In the genomic region with DNA sequence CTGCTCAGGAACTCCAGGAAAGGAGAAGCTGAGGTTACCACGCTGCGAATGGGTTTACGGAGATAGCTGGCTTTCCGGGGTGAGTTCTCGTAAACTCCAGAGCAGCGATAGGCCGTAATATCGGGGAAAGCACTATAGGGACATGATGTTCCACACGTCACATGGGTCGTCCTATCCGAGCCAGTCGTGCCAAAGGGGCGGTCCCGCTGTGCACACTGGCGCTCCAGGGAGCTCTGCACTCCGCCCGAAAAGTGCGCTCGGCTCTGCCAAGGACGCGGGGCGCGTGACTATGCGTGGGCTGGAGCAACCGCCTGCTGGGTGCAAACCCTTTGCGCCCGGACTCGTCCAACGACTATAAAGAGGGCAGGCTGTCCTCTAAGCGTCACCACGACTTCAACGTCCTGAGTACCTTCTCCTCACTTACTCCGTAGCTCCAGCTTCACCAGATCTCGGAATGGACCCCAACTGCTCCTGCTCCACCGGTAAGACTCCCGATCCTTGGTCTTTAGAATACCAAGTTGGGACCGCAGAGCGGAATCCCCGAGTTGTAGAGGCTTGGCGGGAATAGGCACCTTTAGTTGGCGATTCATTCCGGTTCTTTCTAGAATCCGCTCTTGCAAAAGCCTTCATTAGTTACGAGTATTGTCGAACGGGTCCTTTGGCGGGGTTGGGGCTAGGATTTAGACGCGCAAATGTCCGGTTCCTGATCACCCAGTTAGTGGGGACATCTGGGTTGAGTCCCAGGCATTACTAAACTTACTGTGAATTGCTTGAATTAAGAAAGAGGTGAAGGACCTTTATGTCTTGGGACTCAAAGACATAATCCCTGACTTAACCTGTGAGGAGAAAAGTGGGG, we compare ENCODE assay signal across 8 mouse cellular contexts. TPM values are rescaled to one million over a fixed set of nuclear protein-coding genes. Genes with fewer than 3 reads are reported as not detected.
DNase-seq lines count a peak whose midpoint lies in the region; ATAC-seq lines count a peak whose summit lies in the region.

A gene (plus strand): TSS at position 226 of the 856 bp plus-strand sequence.

- ATAC-seq in megakaryocyte, adult 5-6 weeks (ENCODE audit: poor library complexity, severe bottlenecking) = peak; percentile 78

- DNase-seq in ovary, adult 18-20 months (ENCODE audit: low spot score) = peak; percentile 95
- no peak for DNase-seq in ovary, postnatal 10 days (ENCODE audit: low spot score)
- peak; percentile 91 for DNase-seq in embryo, embryonic 10 days (ENCODE audit: low spot score)
- peak; percentile 83 for DNase-seq in gastrocnemius, postnatal 10 days
- DNase-seq in induced T-regulatory cell, adult 2 months (ENCODE audit: low read depth) = peak; percentile 88
- DNase-seq in left cerebral cortex, adult 8-10 months (ENCODE audit: low spot score in 2 of 2) = peak; percentile 85 to 93
- peak; percentile 92 for DNase-seq in right cerebral cortex, postnatal 10 days (ENCODE audit: low spot score in 2 of 2)

RNA-seq across cellular contexts. Expression of the gene that starts here (rescaled TPM):
- 10 to 100 TPM; 29.0 to 43.8 TPM for total RNA-seq in gastrocnemius, postnatal 10 days (2021)
- total RNA-seq in left cerebral cortex, adult 8-10 months (2022) = 100 to 1,000 TPM; 307 to 666 (median 449) TPM
- total RNA-seq in megakaryocyte, adult 5-6 weeks (2015) = 18.6 and 24.3 TPM in 2 replicates
- 32.5 and 48.1 TPM in 2 replicates for total RNA-seq in megakaryocyte, adult 5-6 weeks (2017)

Comparison
In these comparisons a context has a peak if more than half of its experiments do, and no peak if none do; other contexts are left out.
1. RNA of the gene that starts here (total RNA-seq): 307 to 666 TPM in left cerebral cortex, adult 8-10 months; 29.0 to 43.8 TPM in gastrocnemius, postnatal 10 days and 18.6 to 48.1 TPM in megakaryocyte, adult 5-6 weeks; every median in the first group is over 4 times any median in the second.